Mouse (Mus musculus) forebrain, embryonic 11.5 days (tissue): ENCODE results near the gene Knop1. TPM values are rescaled to one million over a fixed set of nuclear protein-coding genes. Genes with fewer than 3 reads are reported as not detected.
A peak's percentile ranks its signal among the peaks of the same experiment; 100 is the strongest.

ENCODE experiments used
- ATAC-seq: fragments of 200-750 bp; cut with Nextera tagmentation; replicated peaks from 2 replicates; pipeline ENCODE4 v1.8.0; 2017; ENCODE audit warnings: moderate TSS enrichment; ENCODE audit not compliant: low FRiP score
- DNase-seq: peaks from one replicate; pipeline ENCODE4 v3.0.0-alpha.2; 2017; ENCODE audit warnings: low spot score
- H3K27ac ChIP-seq: fragments of 300-500 bp; sonication (generic); 2 replicates; pipeline ENCODE4 v1.5.1; 2014; ENCODE audit warnings: low read depth, low read length
- H3K27me3 ChIP-seq: fragments of 300-500 bp; sonication (generic); 2 replicates; pipeline ENCODE4 v1.6.1; 2014; ENCODE audit warnings: mild to moderate bottlenecking, low read length, mixed read lengths; ENCODE audit not compliant: control insufficient read depth, insufficient read depth
- H3K36me3 ChIP-seq: fragments of 300-500 bp; sonication (generic); 2 replicates; pipeline ENCODE4 v1.6.1; 2014; ENCODE audit warnings: mild to moderate bottlenecking, low read length, moderate library complexity, mixed read lengths; ENCODE audit not compliant: control insufficient read depth, insufficient read depth
- H3K4me1 ChIP-seq: fragments of 300-500 bp; sonication (generic); replicated peaks from 2 replicates; pipeline ENCODE4 v1.6.1; 2014; ENCODE audit warnings: low read length, mixed read lengths; ENCODE audit not compliant: control insufficient read depth, insufficient read depth
- H3K4me2 ChIP-seq: fragments of 300-500 bp; sonication (generic); 2 replicates; pipeline ENCODE4 v1.6.1; 2014; ENCODE audit warnings: low read depth, mild to moderate bottlenecking, low read length, moderate library complexity, mixed read lengths; ENCODE audit not compliant: severe bottlenecking
- H3K4me3 ChIP-seq: fragments of 300-500 bp; sonication (generic); 2 replicates; pipeline ENCODE4 v1.5.1; 2014; ENCODE audit warnings: low read depth, low read length
- H3K9ac ChIP-seq: fragments of 300-500 bp; sonication (generic); 2 replicates; pipeline ENCODE4 v1.6.1; 2014; ENCODE audit warnings: low read length
- H3K9me3 ChIP-seq: fragments of 300-500 bp; sonication (generic); 2 replicates; pipeline ENCODE4 v1.6.1; 2016; ENCODE audit warnings: low read length, mixed read lengths; ENCODE audit not compliant: control insufficient read depth
- WGBS: fragments of 180-500 bp; shearing (Covaris S2); extraction: QIAGEN DNeasy Blood & Tissue Kit; methylation state at CpG from one replicate; pipeline ENCODE4 v1.1.7; 2014; 5-methylcytosine and 5-hydroxymethylcytosine counted together
- polyA plus RNA-seq: library from polyadenylated mRNA; unstranded; fragments of >200 nt; fragmentation: Nextera tagmentation; extraction: Ambion mirVana; gene quantifications from 2 replicates; pipeline ENCODE4 v1.2.1, GENCODE M21; 2014

Gene Knop1
- polyA plus RNA-seq, 1 experiment from 2014 or later = 127 TPM

GRCm38 (mm10) chr7:118852611-118853010 is 3.4 kb downstream of the Knop1 start:
- 91% methylated on average over 4 of the region's 4 CpGs for WGBS
- no peak overlapping the region for H3K9ac ChIP-seq
- peaks cover 12% of the 10 kb centered on the region for H3K36me3 ChIP-seq
- H3K4me1 ChIP-seq = 0 out of 2 replicates have a peak, but pooled peaks cover 6% of the 10 kb centered on the region
- H3K4me3 ChIP-seq = no peak overlapping the region
- no peaks in the 10 kb centered on the region for H3K9me3 ChIP-seq
- no peaks in the 10 kb centered on the region for H3K27me3 ChIP-seq
- H3K4me2 ChIP-seq = no peak overlapping the region
- no peak overlapping the region for H3K27ac ChIP-seq
- ATAC-seq = no peak
- peak; percentile 41 for DNase-seq

GRCm38 (mm10) chr7:118851571-118851970 is 4.5 kb downstream of the Knop1 start:
- Histone ChIP-seq H3K27me3 (no peaks in the 10 kb centered on the region), H3K27ac (no peak overlapping the region), H3K9ac (no peak overlapping the region), H3K4me3 (no peak overlapping the region), H3K36me3 (peaks cover 16% of the 10 kb centered on the region), H3K4me2 (no peak overlapping the region), H3K9me3 (no peaks in the 10 kb centered on the region), H3K4me1 (0 out of 2 replicates have a peak, but pooled peaks cover 6% of the 10 kb centered on the region)
- 92% methylated on average over 7 of the region's 7 CpGs for WGBS
- DNase-seq (peak; percentile 33), ATAC-seq (no peak)

- Histone ChIP-seq H3K9ac (no peak overlapping the region), H3K4me3 (no peak overlapping the region), H3K4me2 (no peak overlapping the region), H3K36me3 (peaks cover 16% of the 10 kb centered on the region), H3K4me1 (0 out of 2 replicates have a peak, but pooled peaks cover 6% of the 10 kb centered on the region), H3K27ac (no peak overlapping the region), H3K27me3 (no peaks in the 10 kb centered on the region), H3K9me3 (no peaks in the 10 kb centered on the region)
- ATAC-seq (no peak), DNase-seq (peak; percentile 33)
- 88% methylated on average over 9 of the region's 9 CpGs for WGBS
These were observed 5.3 kb downstream of the Knop1 start for GRCm38 (mm10) chr7:118850676-118851290.

DNA sequence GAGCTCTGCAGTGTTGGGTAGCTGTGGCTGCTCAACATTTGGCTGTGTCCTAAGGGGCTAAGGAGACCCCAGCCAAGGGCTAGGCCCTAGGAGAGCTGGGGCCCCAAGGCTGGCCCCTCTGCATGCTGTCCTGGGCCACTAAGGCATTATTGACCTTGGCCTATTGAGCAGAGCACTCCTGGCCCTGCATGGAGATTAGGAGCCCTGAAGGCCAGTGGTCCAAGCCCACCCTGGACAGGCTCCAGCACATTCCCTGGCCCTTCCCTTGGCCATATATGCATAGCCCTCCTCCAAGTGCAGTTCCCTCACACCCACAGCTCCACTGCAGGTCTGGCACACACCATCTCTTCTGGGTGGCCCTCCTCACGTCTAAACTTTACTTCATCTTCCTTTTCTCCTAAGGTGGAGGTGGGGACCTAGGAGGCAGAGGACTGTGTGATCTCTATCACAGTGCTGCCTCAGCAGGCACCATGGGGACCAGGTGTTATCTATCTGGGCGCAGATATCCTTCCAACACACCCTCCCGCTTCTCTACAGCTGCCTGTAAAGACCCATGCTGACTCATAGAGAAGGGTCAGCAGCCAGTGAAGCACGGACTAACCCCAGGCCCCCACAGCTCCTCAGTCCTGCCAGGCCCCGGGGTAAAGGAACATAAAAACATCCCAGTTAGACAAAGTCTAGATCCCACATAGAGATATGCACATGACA is 6.4 kb downstream of the Knop1 start:
- Histone ChIP-seq H3K27me3 (no peaks in the 10 kb centered on the region), H3K4me3 (no peak overlapping the region), H3K36me3 (peaks cover 16% of the 10 kb centered on the region), H3K9ac (no peak overlapping the region), H3K27ac (no peak overlapping the region), H3K4me1 (0 out of 2 replicates have a peak, but pooled peaks cover 5% of the 10 kb centered on the region), H3K9me3 (no peaks in the 10 kb centered on the region), H3K4me2 (no peak overlapping the region)
- 86% methylated on average over 5 of the region's 5 CpGs for WGBS
- DNase-seq = no peak
- ATAC-seq = no peak

DNA sequence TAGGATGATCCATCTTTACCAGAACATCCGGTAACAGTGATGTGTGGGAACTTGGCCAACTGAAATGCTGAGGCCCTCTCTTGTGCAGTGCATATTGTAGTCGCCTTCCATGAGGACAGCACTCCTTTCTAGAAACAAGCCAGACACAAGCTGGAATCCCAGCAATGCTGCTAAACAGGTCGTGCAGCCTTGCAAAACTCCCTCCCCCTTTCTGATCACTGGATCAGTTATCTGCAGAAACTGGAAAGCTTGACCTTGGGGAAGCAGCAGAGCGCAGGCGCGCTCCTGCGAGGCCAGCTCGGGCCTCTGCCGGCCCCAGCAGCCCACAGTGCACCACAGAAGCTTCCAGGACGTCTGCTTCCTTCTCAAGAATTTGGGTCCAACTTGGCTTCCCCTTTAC is 7.3 kb downstream of the Knop1 start:
- no peak for ATAC-seq
- Histone ChIP-seq H3K4me3 (no peak overlapping the region), H3K27ac (no peak overlapping the region), H3K4me2 (no peak overlapping the region), H3K9ac (no peak overlapping the region), H3K27me3 (no peaks in the 10 kb centered on the region), H3K36me3 (peaks cover 21% of the 10 kb centered on the region), H3K9me3 (no peaks in the 10 kb centered on the region), H3K4me1 (no peaks in the 10 kb centered on the region)
- DNase-seq = no peak
- 89% methylated on average over 10 of the region's 10 CpGs for WGBS

DNA sequence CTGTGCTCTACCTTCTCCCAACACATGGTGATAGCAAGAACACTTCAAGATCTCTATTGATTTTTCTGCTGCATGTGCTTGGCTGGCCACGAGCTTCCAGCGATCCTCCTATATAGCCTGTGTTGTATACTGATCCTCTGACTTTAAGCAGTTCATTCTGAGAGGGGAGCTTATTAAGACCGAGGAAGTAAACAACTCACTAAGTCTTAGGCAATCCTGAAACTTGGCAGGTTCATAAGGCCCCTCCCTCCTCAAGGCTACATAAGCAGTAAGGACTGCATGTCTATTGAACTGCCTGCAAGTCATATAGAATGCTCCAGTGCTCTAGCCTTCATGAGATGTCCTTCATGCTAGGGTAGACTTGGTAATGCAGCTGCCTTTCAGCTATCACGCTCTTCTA is 9.7 kb downstream of the Knop1 start:
- DNase-seq (no peak), ATAC-seq (no peak)
- 92% methylated on average over 4 of the region's 4 CpGs for WGBS
- H3K4me1 ChIP-seq = no peaks in the 10 kb centered on the region
- H3K9ac ChIP-seq = no peak overlapping the region
- no peak overlapping the region for H3K27ac ChIP-seq
- no peak overlapping the region for H3K4me3 ChIP-seq
- H3K9me3 ChIP-seq = no peaks in the 10 kb centered on the region
- peaks cover 16% of the 10 kb centered on the region; the same call in 1 of the 2 replicates for H3K36me3 ChIP-seq
- no peaks in the 10 kb centered on the region for H3K27me3 ChIP-seq
- no peak overlapping the region for H3K4me2 ChIP-seq

DNA sequence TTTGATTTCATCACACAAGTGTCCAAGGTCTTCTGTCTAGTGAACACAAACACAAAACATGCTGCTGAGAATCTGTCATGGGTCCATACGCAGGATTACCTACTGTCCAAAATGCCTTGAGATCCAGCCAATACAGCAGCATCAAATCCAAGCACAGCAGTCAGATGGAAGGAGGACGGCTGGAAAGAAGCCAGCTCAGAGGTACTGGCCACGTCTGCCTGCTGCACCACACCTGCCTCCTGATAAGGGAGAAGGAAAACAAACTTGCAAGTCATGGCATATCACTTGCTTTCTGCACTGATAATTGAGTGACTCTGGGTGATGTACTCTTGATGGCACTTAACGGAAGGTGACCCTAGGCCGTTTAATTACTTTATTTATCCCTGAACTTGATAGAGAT is 10.9 kb downstream of the Knop1 start:
- Histone ChIP-seq H3K27ac (no peak overlapping the region), H3K4me3 (no peak overlapping the region), H3K4me2 (no peak overlapping the region), H3K27me3 (no peaks in the 10 kb centered on the region), H3K36me3 (peaks cover 12% of the 10 kb centered on the region; the same call in 1 of the 2 replicates), H3K4me1 (no peaks in the 10 kb centered on the region), H3K9me3 (no peaks in the 10 kb centered on the region), H3K9ac (no peak overlapping the region)
- 93% methylated on average over 5 of the region's 5 CpGs for WGBS
- DNase-seq (no peak), ATAC-seq (no peak)

DNA sequence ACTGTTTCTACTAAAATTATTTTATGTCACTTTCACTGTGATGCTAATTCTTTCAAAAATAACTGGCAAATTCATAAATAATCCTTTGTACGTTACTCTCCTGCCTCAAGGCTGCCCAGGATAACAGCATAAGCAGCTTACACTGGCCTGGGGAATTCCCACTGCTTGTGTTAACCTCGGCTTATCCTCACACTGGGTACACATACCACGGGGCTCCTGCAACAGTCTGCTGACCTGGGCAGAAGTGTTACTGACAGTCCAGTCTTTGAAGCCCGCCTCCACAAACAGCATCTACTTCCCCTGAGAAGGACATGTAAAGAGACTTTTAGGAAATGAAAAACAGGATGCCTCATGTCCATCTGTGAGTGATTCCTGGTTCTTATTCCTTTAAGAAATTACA is 13.1 kb downstream of the Knop1 start:
- no peaks in the 10 kb centered on the region for H3K4me1 ChIP-seq
- no peak overlapping the region for H3K4me3 ChIP-seq
- no peak overlapping the region for H3K9ac ChIP-seq
- H3K27me3 ChIP-seq = no peaks in the 10 kb centered on the region
- ATAC-seq (no peak), DNase-seq (no peak)
- peaks cover 16% of the 10 kb centered on the region for H3K36me3 ChIP-seq
- no peak overlapping the region for H3K4me2 ChIP-seq
- H3K27ac ChIP-seq = no peak overlapping the region
- no peaks in the 10 kb centered on the region for H3K9me3 ChIP-seq
- WGBS = 84% methylated on average over 4 of the region's 4 CpGs

DNA sequence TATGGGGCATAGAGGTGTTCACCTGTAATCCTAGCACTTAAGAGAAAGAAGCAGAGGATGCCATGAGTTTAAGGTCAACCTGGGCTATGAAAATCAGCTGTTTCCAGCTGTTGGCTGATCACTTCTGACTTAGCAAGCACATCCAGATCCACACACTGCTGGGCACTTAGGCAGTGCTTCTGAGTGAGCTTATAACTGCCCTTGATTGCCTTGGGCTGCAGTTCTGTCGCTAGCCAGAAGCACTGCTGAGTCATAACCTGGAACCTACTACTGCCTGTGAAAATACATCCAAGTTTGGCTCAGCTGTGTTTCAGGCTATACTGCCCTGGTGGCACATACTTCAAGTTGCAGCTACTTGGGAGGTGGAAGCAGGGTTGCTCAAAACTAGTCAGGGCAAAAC is 14.3 kb downstream of the Knop1 start:
- Histone ChIP-seq H3K4me1 (no peaks in the 10 kb centered on the region), H3K27ac (no peak overlapping the region), H3K27me3 (no peaks in the 10 kb centered on the region), H3K9ac (no peak overlapping the region), H3K9me3 (no peaks in the 10 kb centered on the region), H3K4me3 (no peak overlapping the region), H3K36me3 (peaks cover 8% of the 10 kb centered on the region), H3K4me2 (no peak overlapping the region)
- ATAC-seq (no peak), DNase-seq (no peak)
- WGBS = 85% methylated on average over 1 of the region's 1 CpGs
